Mouse (Mus musculus): ENCODE measurements around the gene Trim45.

GRCm38 (mm10) chr3:100889234-100889633 lies 32.8 kb upstream of the Trim45 start:
- TF ChIP-seq CTCF (IDR thresholded peaks at IDR 0.05; ENCODE audit: control insufficient read depth, insufficient read depth, low read length) (no peak), POLR2A (IDR thresholded peaks at IDR 0.05; ENCODE audit: borderline replicate concordance, control insufficient read depth, low read depth, low read length) (no peak)

All from bone marrow, adult 2 months (tissue).